Mouse (Mus musculus) right cerebral cortex, postnatal 10 days (tissue): ENCODE measurements around the gene Sh2b1.
A peak's percentile ranks its signal among the peaks of the same experiment; 100 is the strongest.
"Not testable (repeated sequence)": the region's sequence is repeated elsewhere in the genome, so short reads cannot be mapped to it uniquely, and the experiment has no call there.

Source experiments
- DNase-seq, 2 experiments: peaks; one replicate each; pipeline ENCODE4 v3.0.0; 2021; ENCODE audit warnings: low spot score in 2 of 2

Gene Sh2b1

GRCm38 (mm10) chr7:126474993-126475581 lies at the start of gene Sh2b1:
Gene Sh2b1 (minus strand): TSS chr7:126475424.
- DNase-seq: peak; percentile 94 to 95

DNA sequence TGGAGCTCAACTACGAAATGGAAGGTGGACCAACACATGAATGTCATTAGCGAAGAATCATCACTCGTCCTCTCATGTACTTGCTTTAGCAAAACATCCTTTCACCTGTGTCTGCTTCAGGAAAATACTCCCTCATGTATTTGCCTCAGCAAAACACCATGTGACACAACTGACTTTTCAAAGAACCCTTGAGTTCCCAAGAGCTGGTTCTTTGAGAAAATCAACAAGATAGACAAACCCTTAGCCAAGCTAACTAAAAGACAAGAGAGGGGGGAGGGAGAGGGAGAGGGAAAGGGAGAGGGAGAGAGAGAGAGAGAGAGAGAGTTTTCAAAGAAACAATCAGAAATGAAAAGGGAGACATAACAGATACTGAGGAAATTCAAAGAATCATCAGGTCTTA lies 48.1 kb upstream of the Sh2b1 start:
- DNase-seq: no peak

- peak; percentile 55 to 58 for DNase-seq
These were observed 44.3 kb upstream of the Sh2b1 start for GRCm38 (mm10) chr7:126519513-126519912.

GRCm38 (mm10) chr7:126518261-126518941 lies 43.2 kb upstream of the Sh2b1 start:
- peak in 1 of 2 experiments; percentile 4 for DNase-seq

GRCm38 (mm10) chr7:126511287-126511686 lies 36.1 kb upstream of the Sh2b1 start:
- DNase-seq: peak in 1 of 2 experiments; percentile 3

- DNase-seq: peak in 1 of 2 experiments; percentile 13
These were observed 32.0 kb upstream of the Sh2b1 start for GRCm38 (mm10) chr7:126507126-126507778.

- DNase-seq: peak in 1 of 2 experiments; percentile 38
These were observed 29.7 kb upstream of the Sh2b1 start for GRCm38 (mm10) chr7:126504913-126505312.

DNA sequence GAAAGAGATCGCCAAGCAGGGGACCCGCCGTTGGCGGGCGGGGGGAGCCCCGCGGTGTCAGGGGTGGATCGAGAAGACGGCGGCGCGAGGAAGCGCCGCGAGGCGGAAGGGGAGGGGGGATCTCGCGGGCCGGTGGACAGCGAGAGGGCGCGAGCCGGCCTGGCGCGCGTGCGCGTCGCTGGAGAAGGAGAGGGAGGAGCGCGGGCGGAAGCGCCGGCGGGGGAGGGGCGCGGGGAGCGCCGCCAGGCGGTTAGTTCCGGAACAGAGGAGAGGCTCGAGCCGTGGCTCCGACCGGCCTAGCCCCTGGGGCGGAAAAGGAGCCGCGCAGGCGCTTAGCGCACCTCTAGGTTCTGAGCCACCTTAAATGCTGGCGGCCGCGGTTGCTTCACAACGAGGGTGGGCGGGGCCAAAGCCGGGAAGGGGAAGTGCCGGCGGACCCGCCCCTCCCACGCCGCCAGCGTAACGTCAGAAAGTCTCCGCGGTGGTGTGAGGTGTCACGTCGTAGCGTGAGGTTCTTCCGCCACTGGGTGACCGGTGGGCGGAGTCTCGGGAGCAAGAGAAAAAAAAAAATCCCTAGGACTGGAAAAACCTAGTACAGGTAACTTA lies 28.2 kb upstream of the Sh2b1 start, which contains the start of gene Atxn2l:
Gene Atxn2l (minus strand): TSS at position 165 of the 606 bp plus-strand sequence.
- DNase-seq: peak; percentile 99

DNA sequence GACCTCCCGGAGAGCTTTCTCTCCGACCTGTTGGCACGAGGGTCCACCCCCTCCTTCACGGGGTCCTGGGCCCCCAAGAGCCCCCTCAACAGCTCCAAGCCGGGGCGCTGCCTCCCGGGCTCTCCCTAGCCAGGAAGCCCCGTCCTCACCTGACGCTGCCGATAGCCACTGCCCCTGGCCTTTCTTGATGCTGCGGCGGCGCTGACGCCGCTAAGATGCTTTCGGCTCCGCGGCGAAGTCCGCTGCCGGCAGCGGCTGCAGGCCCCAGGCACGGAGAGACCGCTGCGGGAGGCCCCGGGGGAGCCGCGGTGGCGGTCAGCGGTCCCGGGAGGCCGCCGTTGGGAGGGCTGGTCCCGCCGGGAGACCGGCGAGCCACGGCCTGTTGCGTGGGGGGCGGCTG lies 27.5 kb upstream of the Sh2b1 start:
- DNase-seq: no peak

- DNase-seq: peak; percentile 97 to 98
These were observed 27.0 kb upstream of the Sh2b1 start for GRCm38 (mm10) chr7:126502023-126502741.

GRCm38 (mm10) chr7:126501684-126502022 lies 26.4 kb upstream of the Sh2b1 start:
- no peak for DNase-seq

DNA sequence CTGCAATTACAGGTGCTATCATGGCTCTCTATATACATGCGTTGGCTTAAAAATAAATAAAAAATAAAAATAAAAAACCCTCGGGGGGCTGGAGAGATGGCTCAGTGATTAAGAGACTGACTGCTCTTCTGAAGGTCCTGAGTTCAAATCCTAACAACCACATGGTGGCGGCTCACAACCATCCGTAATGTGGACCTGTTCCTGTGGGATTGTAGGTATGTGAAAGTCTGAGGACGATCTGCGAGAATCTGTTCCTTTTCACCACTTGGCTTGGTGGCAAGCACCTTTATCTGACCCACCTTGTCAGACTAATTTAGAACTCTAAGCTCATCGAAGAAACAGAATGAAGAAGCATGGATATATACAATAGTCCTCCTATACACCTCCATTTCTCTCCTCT lies 24.2 kb upstream of the Sh2b1 start:
- DNase-seq: no peak

DNA sequence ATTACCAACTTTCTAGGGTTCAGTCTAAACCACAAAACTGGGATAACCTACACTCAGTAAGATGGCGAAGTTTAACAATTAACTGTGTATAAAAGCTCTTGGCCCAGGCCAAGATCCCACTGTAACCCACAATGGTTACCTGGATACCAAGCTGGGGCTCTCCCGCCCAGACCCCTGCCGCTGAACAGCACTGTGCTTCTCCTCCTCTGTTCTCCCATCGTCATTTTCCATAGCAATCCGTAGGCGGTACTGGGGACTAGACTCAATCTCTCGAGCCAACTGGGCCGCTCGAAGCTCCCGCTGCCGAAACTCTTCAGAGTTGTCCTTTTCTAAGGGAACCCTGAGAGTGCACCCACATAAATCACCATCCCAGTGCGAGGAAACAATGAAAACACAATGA lies 22.7 kb upstream of the Sh2b1 start:
- no peak for DNase-seq

- DNase-seq: no peak
These were observed 21.3 kb upstream of the Sh2b1 start for GRCm38 (mm10) chr7:126496475-126496874.

- DNase-seq: no peak
These were observed 18.9 kb upstream of the Sh2b1 start for GRCm38 (mm10) chr7:126494120-126494519.

- no peak for DNase-seq
These were observed 16.7 kb upstream of the Sh2b1 start for GRCm38 (mm10) chr7:126491973-126492372.

GRCm38 (mm10) chr7:126491005-126491404 lies 15.8 kb upstream of the Sh2b1 start:
- no peak for DNase-seq

DNA sequence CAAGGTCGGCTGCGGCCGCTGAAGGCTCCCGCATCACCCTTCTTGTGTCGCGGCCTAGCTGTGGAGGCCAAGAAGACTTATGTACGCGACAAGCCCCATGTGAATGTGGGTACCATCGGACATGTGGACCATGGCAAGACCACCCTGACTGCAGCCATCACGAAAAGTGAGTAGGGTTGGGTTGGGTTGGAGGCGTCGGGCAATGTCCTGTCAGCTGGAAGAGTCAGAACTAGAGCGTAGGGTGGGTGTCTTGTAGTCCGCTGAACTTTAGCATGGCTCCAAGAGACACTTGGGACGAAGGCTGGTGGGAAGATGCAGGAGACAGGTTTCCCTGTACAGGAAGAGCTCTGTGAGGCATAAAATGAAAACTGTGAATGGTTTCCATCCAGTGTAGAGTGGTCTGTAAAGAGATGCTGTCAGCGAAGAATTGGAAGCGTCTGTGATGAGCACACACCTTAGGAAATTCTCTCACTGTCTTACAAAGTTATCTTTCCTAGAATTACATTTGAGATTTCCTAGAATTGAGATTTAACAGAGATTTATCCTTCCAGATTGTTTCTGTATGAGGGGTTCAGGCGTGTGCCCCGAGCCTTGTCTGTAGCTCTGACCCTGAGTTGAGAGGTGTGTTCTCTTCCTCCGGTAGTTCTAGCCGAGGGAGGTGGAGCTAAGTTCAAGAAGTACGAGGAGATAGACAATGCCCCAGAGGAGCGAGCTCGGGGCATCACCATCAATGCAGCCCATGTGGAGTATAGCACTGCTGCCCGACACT lies 12.6 kb upstream of the Sh2b1 start:
- DNase-seq: not testable (repeated sequence)

GRCm38 (mm10) chr7:126487052-126487483 lies 11.8 kb upstream of the Sh2b1 start, which contains the start of gene Tufm:
Gene Tufm (plus strand): TSS chr7:126487361.
- DNase-seq: peak; percentile 98 to 99

DNA sequence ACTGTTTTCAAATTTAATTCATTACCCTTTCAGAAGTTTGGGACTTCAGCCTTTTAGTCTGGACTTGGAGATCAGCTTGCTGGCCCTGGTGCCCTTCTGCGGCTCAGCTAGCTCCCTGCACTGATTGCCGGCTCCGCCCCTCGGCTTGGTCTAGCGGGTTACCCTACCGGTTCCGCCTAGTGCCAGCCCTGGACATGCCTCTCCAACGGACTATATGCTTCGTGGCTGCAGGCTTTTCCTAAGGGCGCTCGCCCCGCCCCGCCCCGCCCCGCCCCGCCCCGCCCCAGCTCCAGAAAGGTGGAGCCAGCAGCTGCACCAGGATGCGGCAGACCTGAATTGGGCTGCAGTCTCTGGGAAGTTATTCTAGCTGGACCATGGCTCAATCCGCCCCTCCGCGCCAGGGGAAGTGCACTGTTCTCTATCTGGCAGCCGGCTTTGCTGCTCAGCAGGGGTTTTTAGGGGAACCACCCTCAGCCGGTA lies 7.2 kb upstream of the Sh2b1 start:
- peak in 1 of 2 experiments; percentile 79 for DNase-seq

GRCm38 (mm10) chr7:126481699-126482098 lies 6.5 kb upstream of the Sh2b1 start:
- DNase-seq: no peak
